Mouse (Mus musculus) E14TG2a.4 (cell line): Measurements from ENCODE around the gene Spaca4.

ENCODE experiments used
- H3K27me3 ChIP-seq: 2 replicates; pipeline ENCODE4 v1.6.1; 2014; ENCODE audit warnings: low read length, control low read depth; ENCODE audit not compliant: insufficient read depth
- H3K36me3 ChIP-seq: 2 replicates; pipeline ENCODE4 v1.6.1; 2014; ENCODE audit warnings: low read length, control low read depth; ENCODE audit not compliant: insufficient read depth
- H3K4me1 ChIP-seq: replicated peaks from 2 replicates; pipeline ENCODE4 v1.6.1; 2014; ENCODE audit warnings: low read depth, low read length, control low read depth
- H3K4me3 ChIP-seq: replicated peaks from 2 replicates; pipeline ENCODE4 v1.5.1; 2014; ENCODE audit warnings: mild to moderate bottlenecking, low read length
- H3K9me3 ChIP-seq: 2 replicates; pipeline ENCODE4 v1.6.1; 2014; ENCODE audit warnings: low read length, control low read depth
- CTCF ChIP-seq: conservative IDR thresholded peaks from 2 replicates; pipeline ENCODE4 v1.5.1; 2014; ENCODE audit warnings: low read length
- NANOG ChIP-seq: IDR thresholded peaks from 2 replicates; pipeline ENCODE4 v1.6.1; 2014; ENCODE audit warnings: borderline replicate concordance, low read length, mixed read lengths
- POU5F1 ChIP-seq: IDR thresholded peaks from 2 replicates; pipeline ENCODE4 v1.6.1; 2014; ENCODE audit warnings: low read length, borderline replicate concordance

Gene Spaca4

DNA sequence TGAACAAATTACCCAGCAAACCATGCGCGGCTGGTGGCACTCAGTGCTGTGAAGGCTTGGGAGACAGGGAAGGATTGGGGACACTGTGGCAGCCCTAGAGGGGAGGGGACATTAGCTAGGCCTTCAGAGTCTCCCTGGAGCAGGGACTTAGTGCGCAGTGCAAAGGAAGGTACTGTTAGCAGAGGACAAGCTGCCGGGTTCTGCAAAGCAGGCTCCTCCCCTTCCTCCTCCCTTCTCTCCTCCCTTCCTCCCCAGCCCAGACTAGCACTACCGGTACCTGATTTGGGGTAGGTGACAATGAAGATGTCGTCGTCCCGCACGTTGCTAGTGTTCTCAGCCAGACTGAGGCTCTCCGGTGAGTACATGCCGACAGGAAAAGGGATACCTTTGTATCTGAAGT, 16.2 kb upstream of the Spaca4 start:
- Histone ChIP-seq H3K36me3 (no peaks in the 10 kb centered on the region), H3K27me3 (no peaks in the 10 kb centered on the region), H3K4me3 (no peak overlapping the region), H3K4me1 (peaks cover 17% of the 10 kb centered on the region), H3K9me3 (no peaks in the 10 kb centered on the region)
- no peak for TF ChIP-seq POU5F1
- TF ChIP-seq NANOG = no peak
- TF ChIP-seq CTCF = no peak

DNA sequence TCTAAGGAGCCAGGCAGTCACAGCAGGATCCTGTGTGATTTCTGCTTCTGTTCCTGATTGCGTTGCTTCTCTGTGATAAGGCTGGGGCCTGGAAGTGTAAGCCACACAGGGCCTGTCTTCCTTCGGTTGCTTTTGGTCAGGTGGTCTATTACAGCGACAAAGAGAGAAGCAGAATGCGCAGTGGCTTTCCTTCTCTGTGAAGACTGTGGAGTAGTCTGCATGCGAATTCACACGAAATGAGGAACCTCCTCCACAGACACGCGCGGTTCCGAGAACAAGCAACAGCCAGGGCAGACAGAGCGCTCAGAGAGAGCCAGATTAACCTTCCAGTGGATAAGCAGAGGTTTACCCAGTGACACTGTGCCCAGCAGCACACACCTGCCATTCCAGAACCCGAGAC, 15.7 kb upstream of the Spaca4 start:
- Histone ChIP-seq H3K9me3 (no peaks in the 10 kb centered on the region), H3K4me1 (peaks cover 15% of the 10 kb centered on the region), H3K36me3 (no peaks in the 10 kb centered on the region), H3K4me3 (no peak overlapping the region), H3K27me3 (no peaks in the 10 kb centered on the region)
- TF ChIP-seq POU5F1 = no peak
- TF ChIP-seq NANOG = no peak
- TF ChIP-seq CTCF = no peak

DNA sequence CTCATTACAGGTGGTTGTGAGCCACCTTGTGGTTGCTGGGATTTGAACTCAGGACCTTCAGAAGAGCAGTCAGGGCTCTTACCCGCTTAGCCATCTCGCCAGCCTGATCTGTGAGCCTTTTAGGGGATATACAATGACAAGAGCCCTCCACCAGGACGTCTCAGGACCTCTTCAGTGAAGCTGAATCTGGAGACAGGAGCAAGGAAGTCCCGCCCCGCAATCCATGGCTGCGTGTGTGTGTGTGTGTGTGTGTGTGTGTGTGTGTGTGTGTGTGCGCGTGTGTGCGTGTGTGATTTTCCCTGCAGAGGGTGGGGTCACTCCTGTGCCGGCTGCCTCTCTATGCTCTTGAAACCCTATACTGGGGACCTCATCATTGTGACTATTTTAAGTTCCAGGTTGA, 14.2 kb upstream of the Spaca4 start:
- H3K36me3 ChIP-seq = no peaks in the 10 kb centered on the region
- TF ChIP-seq NANOG = no peak
- TF ChIP-seq POU5F1 = no peak
- no peak for TF ChIP-seq CTCF
- H3K27me3 ChIP-seq = no peaks in the 10 kb centered on the region
- H3K9me3 ChIP-seq = no peaks in the 10 kb centered on the region
- H3K4me3 ChIP-seq = no peak overlapping the region
- H3K4me1 ChIP-seq = peaks cover 24% of the 10 kb centered on the region

DNA sequence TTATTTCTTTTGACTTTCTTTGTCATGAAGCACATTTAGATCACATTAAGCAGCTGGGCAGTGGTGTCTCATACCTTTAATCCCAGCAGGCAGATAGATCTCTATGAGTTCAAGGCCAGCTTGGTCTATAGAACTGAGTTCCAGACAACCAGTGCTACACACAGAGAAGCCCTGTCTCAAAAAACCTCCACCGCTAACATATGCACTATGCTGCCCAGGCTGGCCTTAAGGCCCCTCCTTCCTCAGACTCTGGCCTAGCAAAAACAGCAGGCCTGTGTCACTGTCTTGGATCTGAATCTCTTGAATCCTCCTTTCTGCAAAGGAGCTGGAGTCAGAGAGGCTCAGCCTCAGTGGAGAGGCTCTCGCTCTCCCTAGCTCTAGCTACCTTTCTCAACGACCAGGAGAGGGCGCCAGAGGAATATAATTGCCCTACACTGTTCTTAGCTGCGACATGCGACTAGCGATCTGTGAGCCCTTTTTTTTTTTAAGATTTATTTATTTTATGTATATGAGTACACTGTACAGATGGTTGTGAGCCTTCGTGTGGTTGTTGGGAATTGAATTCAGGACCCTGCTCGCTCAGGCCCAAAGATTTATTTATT, 13.7 kb upstream of the Spaca4 start:
- H3K9me3 ChIP-seq = no peaks in the 10 kb centered on the region
- H3K27me3 ChIP-seq = no peaks in the 10 kb centered on the region
- no peak overlapping the region for H3K4me3 ChIP-seq
- no peak for TF ChIP-seq NANOG
- no peak for TF ChIP-seq POU5F1
- peak; percentile 20; the same call in 1 of the 2 replicates for TF ChIP-seq CTCF
- peaks cover 26% of the 10 kb centered on the region for H3K4me1 ChIP-seq
- no peaks in the 10 kb centered on the region for H3K36me3 ChIP-seq

DNA sequence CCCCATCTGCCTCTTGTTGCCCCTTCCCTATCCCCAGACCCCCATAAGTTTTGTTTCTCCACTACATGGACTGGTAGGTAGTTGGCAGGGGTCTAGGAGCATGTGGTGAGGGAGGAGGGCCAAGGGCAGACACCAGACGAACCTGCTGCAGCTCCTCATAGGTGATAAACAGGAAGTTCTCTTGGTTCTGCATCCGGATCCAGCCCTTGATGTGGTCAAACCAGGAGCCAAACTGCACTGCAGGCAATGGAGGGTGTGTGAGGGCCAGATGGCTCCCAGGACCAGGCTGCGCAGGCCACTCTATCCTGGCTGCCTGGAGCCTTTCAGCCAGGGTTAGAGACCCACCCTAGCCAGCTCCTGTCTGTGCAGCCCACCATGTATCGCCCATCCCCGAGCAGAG, 7.9 kb upstream of the Spaca4 start:
- H3K4me1 ChIP-seq = peaks cover 55% of the 10 kb centered on the region
- no peaks in the 10 kb centered on the region for H3K27me3 ChIP-seq
- peaks cover 12% of the 10 kb centered on the region for H3K36me3 ChIP-seq
- TF ChIP-seq CTCF = no peak
- TF ChIP-seq NANOG = no peak
- TF ChIP-seq POU5F1 = no peak
- H3K9me3 ChIP-seq = no peaks in the 10 kb centered on the region
- H3K4me3 ChIP-seq = no peak overlapping the region

DNA sequence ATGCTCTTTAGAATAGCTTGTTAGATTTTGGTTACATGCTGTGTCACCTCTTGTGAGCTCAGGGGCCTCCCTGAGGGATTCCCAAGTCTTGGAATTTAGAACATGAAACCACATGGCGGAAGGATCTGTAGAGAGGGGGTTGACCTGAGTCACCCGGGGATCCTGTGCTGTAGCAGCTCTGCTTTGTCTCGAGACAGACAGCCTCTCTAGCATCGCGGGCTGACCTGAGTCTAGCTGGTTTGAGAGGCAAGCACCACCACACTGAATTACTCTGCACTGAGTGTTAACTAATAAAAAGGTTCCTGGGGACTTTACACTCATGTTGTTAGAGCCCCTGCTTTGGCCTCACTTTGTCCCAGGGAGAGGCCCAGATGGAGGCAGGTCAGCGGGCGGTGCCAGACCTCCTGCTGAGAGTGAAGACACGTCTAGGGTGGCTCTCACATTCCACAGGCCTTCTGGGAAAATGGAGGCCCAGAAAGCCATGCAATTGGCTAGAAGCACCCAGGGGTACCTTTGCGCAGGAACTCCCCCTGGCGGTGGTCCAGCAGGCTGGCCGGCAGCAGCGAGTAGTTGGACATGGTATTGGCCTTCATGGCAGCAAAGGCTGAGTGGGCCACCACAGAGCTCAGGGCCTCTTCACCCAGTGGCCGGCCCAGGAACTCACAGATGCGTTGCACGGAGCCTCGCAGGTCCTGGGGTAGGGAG, 5.3 kb upstream of the Spaca4 start:
- TF ChIP-seq NANOG (no peak), POU5F1 (no peak), CTCF (peak; percentile 76)
- no peak overlapping the region for H3K4me3 ChIP-seq
- no peaks in the 10 kb centered on the region for H3K9me3 ChIP-seq
- H3K36me3 ChIP-seq = peaks cover 26% of the 10 kb centered on the region
- no peaks in the 10 kb centered on the region for H3K27me3 ChIP-seq
- H3K4me1 ChIP-seq = peaks cover 57% of the 10 kb centered on the region

DNA sequence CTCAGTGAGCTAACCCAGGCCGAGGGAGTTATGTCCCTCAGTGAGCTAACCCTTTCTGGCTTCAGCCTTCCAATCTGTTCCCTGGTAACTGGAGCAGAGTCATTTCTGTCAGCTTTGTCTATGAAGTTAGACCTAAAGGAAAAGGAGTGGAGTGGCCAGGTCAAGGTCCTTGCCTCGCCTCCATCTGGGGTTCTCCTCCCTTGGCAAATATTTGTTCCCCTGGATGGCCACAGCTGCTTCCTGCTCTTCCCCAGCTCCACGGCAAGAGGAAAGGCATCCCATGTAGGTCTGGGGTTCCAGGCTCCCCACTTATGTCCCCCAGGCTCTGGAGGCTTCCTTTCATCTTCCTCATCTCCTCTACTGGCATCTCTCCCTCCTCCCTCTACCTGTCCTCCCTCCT, 2.0 kb upstream of the Spaca4 start:
- Histone ChIP-seq H3K9me3 (no peaks in the 10 kb centered on the region), H3K36me3 (peaks cover 51% of the 10 kb centered on the region), H3K27me3 (no peaks in the 10 kb centered on the region), H3K4me3 (no peak overlapping the region), H3K4me1 (peaks cover 65% of the 10 kb centered on the region)
- TF ChIP-seq CTCF = no peak
- TF ChIP-seq POU5F1 = no peak
- no peak for TF ChIP-seq NANOG

DNA sequence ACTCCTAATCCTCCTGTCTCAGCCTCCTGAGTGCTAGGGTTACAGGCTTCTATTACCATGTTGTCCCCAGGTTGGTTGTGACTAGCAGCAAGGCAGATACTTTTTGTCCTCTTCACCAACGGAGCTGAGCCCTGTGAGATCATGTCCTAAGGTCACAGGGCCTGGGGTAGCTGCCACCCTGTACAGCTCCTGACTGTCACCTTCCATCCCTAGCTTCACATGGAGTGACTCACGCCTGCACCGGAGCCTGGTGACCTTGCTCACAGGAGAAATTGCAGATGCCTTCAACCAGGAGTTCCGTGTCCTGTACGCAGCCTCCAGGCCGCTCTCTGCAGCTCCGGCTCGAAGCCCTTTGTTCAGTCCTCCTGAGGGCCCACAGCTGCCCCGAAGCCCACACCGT, 806 bp upstream of the Spaca4 start:
- Histone ChIP-seq H3K27me3 (no peaks in the 10 kb centered on the region), H3K36me3 (peaks cover 63% of the 10 kb centered on the region), H3K9me3 (no peaks in the 10 kb centered on the region), H3K4me3 (no peak overlapping the region), H3K4me1 (peaks cover 68% of the 10 kb centered on the region)
- TF ChIP-seq POU5F1 (no peak), NANOG (no peak), CTCF (no peak)

DNA sequence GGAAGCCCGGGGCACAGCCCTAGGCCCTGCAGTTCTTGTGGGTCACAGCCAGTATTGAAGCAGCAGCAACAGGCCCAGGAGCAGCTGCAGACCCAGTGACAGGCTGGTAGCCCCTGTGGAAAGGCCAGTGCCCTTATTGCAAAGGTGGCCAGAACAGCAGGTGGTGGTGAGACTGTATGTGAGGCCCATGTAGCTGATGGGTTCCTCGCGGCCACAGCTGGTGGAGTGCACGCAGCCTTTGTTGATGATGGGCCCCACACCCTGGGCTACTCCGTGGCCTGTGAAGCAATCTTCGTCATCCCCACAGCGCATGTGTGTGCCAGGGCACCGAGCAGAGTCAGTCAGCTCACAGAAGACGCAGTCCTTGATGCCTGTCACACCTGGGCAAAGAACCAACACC, 462 bp downstream of the Spaca4 start:
- H3K9me3 ChIP-seq = no peaks in the 10 kb centered on the region
- H3K4me1 ChIP-seq = peaks cover 67% of the 10 kb centered on the region
- H3K4me3 ChIP-seq = no peak overlapping the region
- H3K27me3 ChIP-seq = no peaks in the 10 kb centered on the region
- H3K36me3 ChIP-seq = peaks cover 76% of the 10 kb centered on the region
- TF ChIP-seq NANOG (no peak), POU5F1 (no peak), CTCF (no peak)

DNA sequence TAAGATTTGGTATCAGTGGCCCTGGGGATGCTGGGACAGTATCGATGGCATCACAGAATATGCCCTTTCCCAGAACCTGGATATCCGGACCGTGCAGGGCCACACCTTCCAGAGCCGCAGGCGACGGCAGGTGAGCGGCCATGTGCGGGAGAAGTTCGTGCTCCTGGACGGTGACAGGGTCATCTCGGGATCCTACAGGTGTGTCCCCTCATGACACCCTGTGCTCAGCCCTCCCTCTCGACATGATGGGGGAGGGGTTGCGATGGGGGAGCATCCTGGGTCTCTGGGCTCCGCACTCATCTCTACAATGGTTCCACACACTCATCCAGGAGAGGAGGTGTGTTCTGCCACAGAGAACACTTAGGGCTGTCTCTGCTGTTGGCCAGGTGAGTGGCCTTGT, 1.8 kb downstream of the Spaca4 start:
- Histone ChIP-seq H3K4me1 (peaks cover 63% of the 10 kb centered on the region), H3K9me3 (no peaks in the 10 kb centered on the region), H3K36me3 (peaks cover 87% of the 10 kb centered on the region), H3K27me3 (no peaks in the 10 kb centered on the region), H3K4me3 (no peak overlapping the region)
- TF ChIP-seq POU5F1 (no peak), CTCF (no peak)
